Mouse (Mus musculus) lung, postnatal 0 days (tissue): ENCODE measurements around the gene Mtmr4. TPM values are rescaled to one million over a fixed set of nuclear protein-coding genes. Genes with fewer than 3 reads are reported as not detected.

Source experiments
- ATAC-seq: fragments of 200-750 bp; cut with Nextera tagmentation; 2 replicates; pipeline ENCODE4 v1.8.0; 2017; ENCODE audit warnings: moderate library complexity
- DNase-seq: peaks from one replicate; pipeline ENCODE4 v3.0.0-alpha.2; 2016; ENCODE audit warnings: low spot score
- H3K27ac ChIP-seq: fragments of 300-500 bp; sonication (generic); 2 replicates; pipeline ENCODE4 v1.5.1; 2014; ENCODE audit warnings: antibody characterized with exemption, mild to moderate bottlenecking, low read length, mixed read lengths
- H3K27me3 ChIP-seq: fragments of 300-500 bp; sonication (generic); replicated peaks from 2 replicates; pipeline ENCODE4 v1.6.1; 2014; ENCODE audit warnings: low read length, mixed read lengths; ENCODE audit not compliant: insufficient read depth
- H3K36me3 ChIP-seq: fragments of 300-500 bp; sonication (generic); 2 replicates; pipeline ENCODE4 v1.6.1; 2014; ENCODE audit warnings: low read length, mixed read lengths; ENCODE audit not compliant: insufficient read depth
- H3K4me1 ChIP-seq: fragments of 300-500 bp; sonication (generic); 2 replicates; pipeline ENCODE4 v1.6.1; 2014; ENCODE audit warnings: antibody characterized with exemption, low read depth, low read length, mixed read lengths; ENCODE audit not compliant: insufficient read depth
- H3K4me2 ChIP-seq: fragments of 300-500 bp; sonication (generic); replicated peaks from 2 replicates; pipeline ENCODE4 v1.6.1; 2014; ENCODE audit warnings: low read depth, mild to moderate bottlenecking, low read length, moderate library complexity, mixed read lengths
- H3K4me3 ChIP-seq: fragments of 300-500 bp; sonication (generic); 2 replicates; pipeline ENCODE4 v1.5.1; 2014; ENCODE audit warnings: low read depth, low read length
- H3K9ac ChIP-seq: fragments of 300-500 bp; sonication (generic); replicated peaks from 2 replicates; pipeline ENCODE4 v1.6.1; 2014; ENCODE audit warnings: low read depth, mild to moderate bottlenecking
- H3K9me3 ChIP-seq: fragments of 300-500 bp; sonication (generic); 2 replicates; pipeline ENCODE4 v1.6.1; 2016; ENCODE audit warnings: low read length, mixed read lengths
- CTCF ChIP-seq: IDR thresholded peaks from 2 replicates; pipeline ENCODE4 v1.5.1; 2016; ENCODE audit warnings: antibody characterized with exemption, mild to moderate bottlenecking
- EP300 ChIP-seq: IDR thresholded peaks from 2 replicates; pipeline ENCODE4 v1.6.1; 2016; ENCODE audit warnings: antibody characterized with exemption, mild to moderate bottlenecking, control low read depth
- WGBS: fragments of 180-500 bp; shearing (Covaris S2); extraction: QIAGEN DNeasy Blood & Tissue Kit; methylation state at CpG from one replicate; pipeline ENCODE4 v1.1.7; 2014; 5-methylcytosine and 5-hydroxymethylcytosine counted together
- polyA plus RNA-seq: library from polyadenylated mRNA; unstranded; fragments of >200 nt; fragmentation: Nextera tagmentation; extraction: Ambion mirVana; gene quantifications from 2 replicates; pipeline ENCODE4 v1.2.1, GENCODE M21; 2015

Gene Mtmr4
- polyA plus RNA-seq, 1 experiment from 2014 or later: 9.4 TPM

DNA sequence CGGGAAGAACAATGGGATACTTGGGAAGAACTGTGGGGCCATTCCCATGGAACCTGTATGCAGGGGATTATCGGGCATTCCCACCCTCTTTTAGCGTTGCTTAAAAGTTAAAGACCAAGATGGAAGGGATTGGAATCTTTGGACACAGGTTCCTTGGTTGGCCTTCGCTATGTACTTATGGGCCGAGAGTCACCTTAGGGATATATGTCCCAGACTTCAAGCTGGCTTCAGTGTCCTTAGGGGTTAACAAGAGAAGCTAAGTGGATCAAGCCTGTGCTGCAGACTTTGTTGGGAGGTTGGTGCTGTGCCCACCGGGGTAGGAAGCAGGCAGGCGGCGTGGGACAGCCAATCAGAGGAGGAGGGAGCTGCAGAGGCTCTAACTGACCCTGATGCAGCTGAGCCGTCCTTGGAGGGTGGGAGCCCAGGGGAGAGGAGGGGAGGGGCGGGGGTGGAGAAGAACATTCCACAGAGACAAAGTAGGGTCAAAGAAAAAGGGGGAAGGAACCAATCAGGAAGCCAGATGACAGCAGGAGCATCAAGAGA lies 11.3 kb upstream of the Mtmr4 start:
- Histone ChIP-seq H3K36me3 (no peaks in the 10 kb centered on the region), H3K9ac (0 out of 2 replicates have a peak overlapping the region, but pooled peaks have one; percentile 1), H3K4me1 (peaks cover 20% of the 10 kb centered on the region; the same call in 1 of the 2 replicates), H3K4me3 (no peak overlapping the region), H3K9me3 (no peaks in the 10 kb centered on the region), H3K4me2 (peak overlapping the region; percentile 41), H3K27me3 (no peaks in the 10 kb centered on the region), H3K27ac (peak overlapping the region; percentile 86)
- no peak for TF ChIP-seq EP300
- TF ChIP-seq CTCF: no peak
- no peak for ATAC-seq
- DNase-seq: peak; percentile 19
- 58% methylated on average over 9 of the region's 10 CpGs for WGBS

DNA sequence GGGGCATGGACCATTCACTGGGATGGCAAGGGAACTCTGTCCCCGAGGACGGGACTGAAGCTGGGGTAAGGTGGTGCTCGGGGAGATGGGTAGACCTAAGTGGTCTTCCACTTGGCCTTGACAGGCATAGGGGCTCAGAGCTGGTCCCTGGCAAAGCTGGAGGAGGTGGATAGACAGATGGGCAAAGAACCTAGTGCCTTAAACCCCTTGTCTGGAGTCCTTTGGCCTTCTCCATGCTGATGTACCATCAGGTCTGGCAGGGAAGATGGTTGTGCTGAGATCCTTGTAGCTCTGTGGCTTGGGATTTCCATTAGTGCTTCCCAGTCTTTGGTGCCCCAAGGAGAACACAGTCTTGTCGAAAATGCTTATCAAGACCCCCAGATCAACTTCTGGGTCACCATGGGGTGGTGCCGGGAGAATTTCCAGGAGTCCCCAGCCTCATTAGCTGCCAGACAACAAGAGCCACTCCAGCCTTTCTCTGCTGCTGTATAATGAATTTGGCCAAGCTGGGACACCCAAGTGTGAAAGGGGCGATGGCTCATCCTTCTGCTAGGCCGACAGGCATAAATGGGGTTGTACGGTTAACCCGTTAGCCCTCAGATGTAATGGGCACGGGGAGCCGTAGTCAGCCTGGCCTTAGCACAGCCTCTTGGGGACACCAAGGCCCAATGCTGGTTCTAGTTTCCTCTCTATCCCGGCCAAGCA lies 10.6 kb upstream of the Mtmr4 start:
- TF ChIP-seq CTCF (no peak), EP300 (no peak)
- Histone ChIP-seq H3K36me3 (no peaks in the 10 kb centered on the region), H3K27ac (peak overlapping the region; percentile 86; the same call in 1 of the 2 replicates), H3K27me3 (no peaks in the 10 kb centered on the region), H3K4me3 (no peak overlapping the region), H3K4me1 (peaks cover 20% of the 10 kb centered on the region; the same call in 1 of the 2 replicates), H3K4me2 (peak overlapping the region; percentile 41), H3K9ac (no peak overlapping the region), H3K9me3 (no peaks in the 10 kb centered on the region)
- DNase-seq: no peak
- ATAC-seq: no peak
- 80% methylated on average over 12 of the region's 12 CpGs for WGBS

DNA sequence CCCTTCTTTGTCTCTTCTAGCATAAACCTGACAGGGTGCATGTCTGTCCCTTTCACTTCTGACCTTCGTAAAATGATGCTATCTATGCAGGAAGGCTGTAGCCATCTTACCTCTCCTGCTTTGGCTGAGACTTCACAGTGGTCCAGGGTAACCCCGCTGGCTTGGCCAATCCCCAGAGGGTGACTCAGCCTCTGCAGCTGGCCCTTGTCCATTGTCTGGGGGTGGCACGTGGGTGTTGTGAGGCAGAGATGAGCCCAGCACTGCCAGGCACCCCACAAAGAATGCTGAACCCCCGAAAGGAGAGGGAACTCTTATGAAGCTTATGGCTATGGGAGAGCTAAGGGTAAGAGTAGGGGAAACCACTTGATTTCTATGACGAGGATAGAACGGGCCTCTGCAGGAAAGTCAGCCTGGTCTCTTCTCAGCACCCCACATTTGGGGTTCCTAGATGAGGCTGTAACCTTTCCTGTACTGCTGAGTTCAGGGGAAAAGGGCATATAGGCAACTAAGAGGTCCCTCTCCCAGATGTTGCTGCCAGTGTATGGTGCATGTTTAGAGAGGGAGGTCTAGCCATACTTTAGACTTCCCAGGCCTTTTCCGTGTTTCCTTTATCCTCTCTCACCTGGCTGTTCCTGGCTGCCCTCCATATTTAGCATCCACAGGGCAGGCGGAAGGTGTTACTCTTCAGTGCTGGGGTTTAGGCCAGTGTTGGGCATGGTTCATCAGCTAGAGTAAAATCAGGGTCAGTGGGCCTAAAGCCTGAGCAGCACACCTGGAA lies 9.8 kb upstream of the Mtmr4 start:
- ATAC-seq (no peak), DNase-seq (no peak)
- H3K4me3 ChIP-seq: no peak overlapping the region
- no peaks in the 10 kb centered on the region for H3K36me3 ChIP-seq
- H3K9ac ChIP-seq: no peak overlapping the region
- peak overlapping the region; percentile 41; the same call in 1 of the 2 replicates for H3K4me2 ChIP-seq
- H3K4me1 ChIP-seq: peaks cover 20% of the 10 kb centered on the region; the same call in 1 of the 2 replicates
- no peaks in the 10 kb centered on the region for H3K9me3 ChIP-seq
- H3K27ac ChIP-seq: no peak overlapping the region
- no peak for TF ChIP-seq CTCF
- no peak for TF ChIP-seq EP300
- no peaks in the 10 kb centered on the region for H3K27me3 ChIP-seq
- WGBS: 76% methylated on average over 8 of the region's 8 CpGs

DNA sequence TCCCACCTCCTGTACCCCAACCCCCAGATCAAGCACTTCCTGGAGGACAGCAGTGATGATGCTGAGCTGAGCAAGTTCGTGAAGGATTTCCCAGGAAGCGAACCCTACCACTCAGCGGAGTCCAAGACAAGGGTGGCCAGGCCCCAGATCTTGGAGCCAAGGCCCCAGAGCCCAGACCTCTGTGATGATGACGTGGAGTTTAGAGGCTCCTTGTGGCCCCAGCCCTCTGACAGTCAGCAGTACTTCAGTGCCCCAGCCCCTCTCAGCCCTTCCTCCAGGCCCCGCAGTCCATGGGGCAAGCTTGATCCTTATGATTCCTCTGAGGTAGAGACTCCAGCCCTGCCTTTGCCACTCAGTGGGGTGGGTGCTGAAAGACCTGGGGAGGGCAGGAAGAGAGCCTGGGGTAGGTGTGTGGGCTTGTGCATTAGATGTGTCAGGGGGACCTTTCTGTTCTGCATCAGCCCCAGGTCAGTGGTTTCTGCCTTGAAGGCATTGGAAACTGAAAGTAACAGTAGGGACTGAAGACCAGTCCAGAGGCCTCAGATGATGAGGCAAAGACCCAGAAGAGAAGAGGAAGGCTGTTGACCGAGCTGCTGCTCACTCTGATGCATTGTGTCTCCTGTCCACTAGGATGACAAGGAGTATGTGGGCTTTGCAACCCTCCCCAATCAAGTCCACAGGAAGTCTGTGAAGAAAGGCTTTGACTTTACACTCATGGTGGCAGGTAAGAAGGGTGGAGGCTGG lies 8.5 kb upstream of the Mtmr4 start:
- H3K4me1 ChIP-seq: peaks cover 19% of the 10 kb centered on the region; the same call in 1 of the 2 replicates
- no peaks in the 10 kb centered on the region for H3K9me3 ChIP-seq
- peak overlapping the region; percentile 85 for H3K27ac ChIP-seq
- WGBS: 72% methylated on average over 6 of the region's 6 CpGs
- H3K9ac ChIP-seq: no peak overlapping the region
- ATAC-seq (no peak), DNase-seq (no peak)
- H3K27me3 ChIP-seq: no peaks in the 10 kb centered on the region
- H3K4me3 ChIP-seq: no peak overlapping the region
- no peak overlapping the region for H3K4me2 ChIP-seq
- no peaks in the 10 kb centered on the region for H3K36me3 ChIP-seq
- TF ChIP-seq CTCF (peak; percentile 14; the same call in 1 of the 2 replicates), EP300 (no peak)

DNA sequence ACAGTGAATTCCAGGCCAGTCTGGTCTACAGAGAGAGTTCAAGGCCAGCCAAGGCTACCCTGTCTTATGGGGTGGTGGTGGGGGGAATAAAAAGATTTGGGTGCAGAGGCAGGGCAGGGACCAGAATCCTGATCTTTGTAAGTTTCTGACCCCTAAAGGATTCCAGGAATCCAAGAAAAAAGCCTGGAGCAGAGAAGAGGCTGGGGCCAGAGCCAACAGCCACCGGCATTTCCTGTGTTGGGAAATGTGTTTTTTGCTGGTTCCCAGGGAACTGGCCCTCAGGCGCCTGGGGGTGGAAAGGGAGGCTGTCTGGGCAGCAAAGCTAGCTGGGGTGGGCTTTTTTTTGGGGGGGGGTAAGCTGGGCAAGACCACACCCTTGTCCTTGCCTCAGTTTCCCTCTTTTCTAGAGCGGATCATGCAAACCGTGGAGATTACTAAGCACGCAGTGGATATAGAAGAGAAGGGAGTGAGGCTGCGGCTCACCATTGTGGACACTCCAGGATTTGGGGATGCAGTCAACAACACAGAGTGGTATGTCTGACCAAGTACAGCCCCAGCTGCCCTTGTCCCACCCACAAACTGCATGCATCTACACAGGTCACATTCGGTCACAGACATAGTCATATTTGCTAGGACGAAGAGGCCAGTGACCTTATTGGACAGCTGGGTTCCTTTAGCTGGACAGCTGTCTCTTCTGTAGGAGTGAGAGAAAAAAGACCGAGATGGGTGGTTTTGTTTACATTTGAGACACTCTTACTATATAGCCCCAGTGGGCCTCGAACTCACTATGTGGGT lies 7.1 kb upstream of the Mtmr4 start:
- peak overlapping the region; percentile 85 for H3K27ac ChIP-seq
- H3K9ac ChIP-seq: no peak overlapping the region
- no peaks in the 10 kb centered on the region for H3K27me3 ChIP-seq
- H3K36me3 ChIP-seq: no peaks in the 10 kb centered on the region
- no peaks in the 10 kb centered on the region for H3K9me3 ChIP-seq
- H3K4me1 ChIP-seq: peaks cover 27% of the 10 kb centered on the region
- WGBS: 56% methylated on average over 10 of the region's 10 CpGs
- H3K4me3 ChIP-seq: no peak overlapping the region
- peak; percentile 80 for TF ChIP-seq EP300
- no peak for TF ChIP-seq CTCF
- DNase-seq (peak; percentile 88), ATAC-seq (peak; percentile 72)
- no peak overlapping the region; the same call in 1 of the 2 replicates for H3K4me2 ChIP-seq
